Mouse (Mus musculus) limb, embryonic 11.5 days (tissue): Measurements from ENCODE around the gene Ncoa7. TPM values are rescaled to one million over a fixed set of nuclear protein-coding genes. Genes with fewer than 3 reads are reported as not detected.

Experiments used
- ATAC-seq: fragments of 200-750 bp; cut with Nextera tagmentation; 2 replicates; pipeline ENCODE4 v1.8.0; 2017; ENCODE audit warnings: low read depth; ENCODE audit not compliant: insufficient number of reproducible peaks, low FRiP score, low TSS enrichment
- DNase-seq: peaks from one replicate; pipeline ENCODE4 v3.0.0-alpha.2; 2015; ENCODE audit warnings: low spot score
- H3K27ac ChIP-seq: fragments of 300-500 bp; sonication (generic); replicated peaks from 2 replicates; pipeline ENCODE4 v1.5.1; 2014; ENCODE audit warnings: low read depth, mild to moderate bottlenecking, low read length
- H3K27me3 ChIP-seq: fragments of 300-500 bp; sonication (generic); 2 replicates; pipeline ENCODE4 v1.6.1; 2014; ENCODE audit warnings: mild to moderate bottlenecking, low read length, mixed read lengths; ENCODE audit not compliant: control insufficient read depth, insufficient read depth
- H3K36me3 ChIP-seq: fragments of 300-500 bp; sonication (generic); 2 replicates; pipeline ENCODE4 v1.6.1; 2014; ENCODE audit warnings: mild to moderate bottlenecking, low read length, moderate library complexity, mixed read lengths; ENCODE audit not compliant: control insufficient read depth, insufficient read depth
- H3K4me1 ChIP-seq: fragments of 300-500 bp; sonication (generic); 2 replicates; pipeline ENCODE4 v1.6.1; 2014; ENCODE audit warnings: low read length, mixed read lengths; ENCODE audit not compliant: control insufficient read depth, insufficient read depth
- H3K4me2 ChIP-seq: fragments of 300-500 bp; sonication (generic); 2 replicates; pipeline ENCODE4 v1.6.1; 2014; ENCODE audit warnings: low read depth, mild to moderate bottlenecking, moderate library complexity; ENCODE audit not compliant: severe bottlenecking
- H3K4me3 ChIP-seq: fragments of 300-500 bp; sonication (generic); 2 replicates; pipeline ENCODE4 v1.5.1; 2014; ENCODE audit warnings: low read depth, low read length
- H3K9ac ChIP-seq: fragments of 300-500 bp; sonication (generic); 2 replicates; pipeline ENCODE4 v1.6.1; 2014; ENCODE audit warnings: mild to moderate bottlenecking, low read length
- H3K9me3 ChIP-seq: fragments of 300-500 bp; sonication (generic); 2 replicates; pipeline ENCODE4 v1.6.1; 2016; ENCODE audit warnings: low read length; ENCODE audit not compliant: control insufficient read depth
- WGBS: fragments of 180-500 bp; shearing (Covaris S2); extraction: QIAGEN DNeasy Blood & Tissue Kit; methylation state at CpG from one replicate; pipeline ENCODE4 v1.1.7; 2014; 5-methylcytosine and 5-hydroxymethylcytosine counted together
- polyA plus RNA-seq: library from polyadenylated mRNA; unstranded; fragments of >200 nt; fragmentation: Nextera tagmentation; extraction: Ambion mirVana; gene quantifications from 2 replicates; pipeline ENCODE4 v1.2.1, GENCODE M21; 2014

Gene Ncoa7
- polyA plus RNA-seq: 9.2 and 9.4 TPM in 2 replicates

DNA sequence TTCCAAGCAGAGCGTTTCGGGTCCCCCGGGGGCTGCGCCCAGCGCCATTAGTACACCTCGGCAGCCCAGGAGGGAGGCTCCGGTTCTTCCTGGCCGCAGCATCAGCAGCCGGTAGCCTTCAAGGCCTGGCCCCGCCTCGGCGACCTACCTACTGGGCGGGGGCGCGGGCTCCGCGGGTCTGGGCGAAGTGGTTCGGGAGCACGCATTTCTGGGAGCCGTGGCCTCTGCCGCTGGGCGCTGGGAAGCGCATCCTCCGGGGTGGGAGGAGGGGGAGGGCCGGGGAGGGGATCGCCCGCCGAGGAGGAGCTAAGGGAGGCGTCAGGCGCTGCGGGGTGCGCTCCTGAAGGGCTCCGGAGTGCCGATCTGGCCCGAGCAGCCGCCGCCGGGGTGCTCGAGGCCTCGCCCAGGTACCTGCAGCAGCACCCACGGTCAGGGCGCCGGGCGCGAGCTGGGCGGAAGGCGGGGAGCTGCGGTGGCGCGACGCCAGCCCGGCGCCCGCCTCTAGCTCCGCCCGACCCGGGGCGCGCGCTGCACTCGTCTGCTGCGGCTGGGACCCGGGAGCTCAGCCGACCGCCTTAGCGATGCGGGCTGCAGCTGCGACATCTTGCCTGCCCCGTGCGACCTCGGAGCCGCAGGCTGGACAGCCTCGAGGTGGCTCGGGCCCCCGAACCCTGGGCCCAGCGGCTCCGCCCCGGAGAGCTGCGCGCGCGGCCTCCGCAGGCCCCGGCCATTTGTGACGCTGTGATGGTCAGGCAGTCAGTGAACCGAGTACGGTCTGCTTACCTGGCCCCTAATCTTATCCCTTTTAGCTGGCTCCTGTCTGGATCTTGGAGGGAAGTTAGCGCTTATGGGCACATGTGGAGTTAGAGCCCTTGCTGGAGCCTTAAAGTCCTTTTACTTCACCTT lies at the start of gene Ncoa7:
Gene Ncoa7 (minus strand): TSS at position 646 of the 906 bp plus-strand sequence.
- Histone ChIP-seq H3K27ac (peak within 1 kb of the TSS; percentile 92), H3K27me3 (no peaks in the 10 kb centered on the region), H3K9ac (peak within 1 kb of the TSS; percentile 90), H3K4me1 (0 out of 2 replicates have a peak, but pooled peaks cover 2% of the 10 kb centered on the region), H3K4me3 (peak within 1 kb of the TSS; percentile 78), H3K9me3 (no peaks in the 10 kb centered on the region), H3K4me2 (peak within 1 kb of the TSS; percentile 67), H3K36me3 (no peaks in the 10 kb centered on the region)
- DNase-seq (peak; percentile 86), ATAC-seq (peak; percentile 92)
- WGBS: under 1% methylated on average over 62 of the region's 89 CpGs

DNA sequence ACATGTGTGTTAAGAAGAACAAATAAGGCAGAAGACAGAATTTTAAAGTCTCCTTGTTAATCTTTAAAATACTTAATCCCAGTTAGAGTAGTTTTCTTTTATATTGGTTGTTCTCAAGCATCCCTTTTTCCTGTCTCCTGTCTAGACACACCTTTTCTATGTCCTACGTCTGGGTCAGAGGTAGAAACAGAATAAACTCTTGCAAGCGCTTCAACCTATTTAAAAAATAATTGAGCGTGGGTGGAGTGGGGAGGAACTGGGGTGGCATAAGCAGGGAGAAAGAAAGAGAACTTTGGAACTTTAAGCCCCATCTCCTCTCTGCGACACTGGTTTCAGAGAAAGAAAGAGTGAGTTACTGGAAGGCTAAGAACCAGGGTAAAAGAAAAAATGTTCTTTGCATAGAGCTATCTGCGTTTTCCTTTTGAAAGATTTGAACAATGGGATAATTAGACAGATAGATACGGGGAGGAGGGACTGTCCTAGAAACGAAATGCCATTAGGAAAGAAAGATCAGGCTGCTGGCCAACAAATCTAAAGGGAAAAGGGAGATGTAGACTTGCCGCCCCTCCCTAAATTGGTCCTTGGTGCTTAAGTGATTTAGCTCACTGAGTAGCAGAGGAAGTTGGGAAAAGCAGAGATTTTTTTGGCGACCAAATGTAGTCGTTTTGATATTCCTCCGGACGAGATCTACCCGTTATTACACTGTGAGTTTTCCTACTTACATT lies 42.1 kb upstream of the Ncoa7 start:
- H3K9ac ChIP-seq: no peak overlapping the region
- H3K4me3 ChIP-seq: no peak overlapping the region
- H3K9me3 ChIP-seq: no peaks in the 10 kb centered on the region
- H3K27me3 ChIP-seq: peaks cover 12% of the 10 kb centered on the region
- H3K36me3 ChIP-seq: no peaks in the 10 kb centered on the region
- DNase-seq (no peak), ATAC-seq (no peak)
- no peak overlapping the region for H3K4me2 ChIP-seq
- peaks cover 6% of the 10 kb centered on the region for H3K4me1 ChIP-seq
- WGBS: 11% methylated on average over 13 of the region's 13 CpGs
- no peak overlapping the region for H3K27ac ChIP-seq

DNA sequence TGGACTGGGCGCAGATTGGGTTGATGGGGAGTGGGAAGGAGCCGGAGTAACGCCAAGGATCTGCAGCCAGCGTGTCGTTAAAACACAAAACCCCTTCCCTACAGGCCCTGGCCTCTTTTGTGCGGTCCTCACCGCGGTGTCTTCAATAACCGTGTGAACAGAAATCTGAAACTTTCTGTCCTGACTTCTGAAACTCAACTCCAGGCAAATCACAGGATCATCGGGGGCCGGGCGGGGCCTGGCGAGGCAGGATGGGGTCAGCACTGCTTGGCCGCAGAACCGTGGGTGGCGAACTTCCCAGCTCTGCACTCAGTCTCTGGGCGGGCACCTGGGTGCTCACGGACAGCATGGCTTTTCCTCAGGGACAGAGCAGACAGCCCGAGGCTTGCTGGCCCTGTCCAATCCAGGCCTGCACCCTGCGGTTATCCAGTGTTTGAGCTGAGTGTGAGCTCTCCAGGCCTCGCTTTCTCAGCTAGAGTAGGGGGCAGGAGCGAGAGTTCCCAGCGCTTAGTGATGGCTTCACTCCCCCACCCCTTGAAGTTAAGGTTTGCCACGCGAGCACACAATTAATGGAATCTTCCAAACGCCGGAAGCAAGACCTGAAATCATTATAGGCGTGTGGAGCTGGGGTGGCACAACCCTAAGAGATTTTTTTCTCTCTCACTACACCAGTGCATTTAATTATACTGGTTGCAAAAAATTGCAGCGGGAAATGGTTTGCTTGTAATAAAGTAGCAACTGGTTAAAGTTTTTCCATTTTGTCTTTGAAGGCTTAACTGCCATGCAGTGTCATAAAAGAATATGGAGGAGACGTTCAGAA lies 41.3 kb upstream of the Ncoa7 start:
- H3K4me3 ChIP-seq: peak overlapping the region; percentile 54; the same call in 1 of the 2 replicates
- 1% methylated on average over 30 of the region's 30 CpGs for WGBS
- H3K4me2 ChIP-seq: peak overlapping the region; percentile 89
- ATAC-seq (peak; percentile 14; the same call in 1 of the 2 replicates), DNase-seq (peak; percentile 63)
- no peak overlapping the region for H3K27ac ChIP-seq
- peaks cover 12% of the 10 kb centered on the region for H3K27me3 ChIP-seq
- H3K9ac ChIP-seq: peak overlapping the region; percentile 46; the same call in 1 of the 2 replicates
- H3K36me3 ChIP-seq: no peaks in the 10 kb centered on the region
- H3K9me3 ChIP-seq: no peaks in the 10 kb centered on the region
- H3K4me1 ChIP-seq: peaks cover 6% of the 10 kb centered on the region

DNA sequence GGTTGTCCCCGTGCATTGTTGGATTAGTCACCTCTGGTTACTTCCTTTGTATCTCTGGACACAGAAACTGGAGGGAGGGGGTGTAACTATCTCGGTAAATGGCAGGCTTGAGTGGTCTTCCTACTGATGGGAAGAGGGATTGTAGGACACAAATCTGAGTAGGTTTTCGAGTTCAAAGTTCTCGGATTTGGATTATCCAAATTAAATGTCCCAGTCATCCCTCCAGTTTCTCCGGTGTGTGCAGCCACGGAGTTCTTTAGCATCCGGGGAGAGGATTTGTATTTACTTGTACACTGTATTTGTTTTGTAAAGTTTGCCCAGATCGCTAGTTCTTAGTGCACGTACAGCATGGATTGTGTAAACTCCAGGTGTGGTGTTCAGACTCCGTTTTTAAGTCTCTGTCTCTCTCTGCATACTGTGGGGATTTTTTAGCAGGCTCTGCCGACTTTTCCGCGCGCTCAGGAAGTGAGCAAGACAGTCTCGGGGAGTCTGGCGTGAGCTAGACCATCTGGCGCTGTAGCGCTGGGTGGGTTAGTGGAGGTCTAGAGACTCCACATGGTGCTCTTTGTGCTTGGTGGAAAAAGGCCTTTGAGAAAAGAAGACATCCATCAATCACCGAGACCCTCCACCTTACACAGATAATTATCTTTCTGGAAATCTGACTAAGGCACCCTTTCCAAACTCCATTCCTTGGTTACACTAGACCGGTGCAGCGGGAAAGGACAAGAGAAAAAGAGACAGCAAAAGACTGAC lies 40.5 kb upstream of the Ncoa7 start:
- Histone ChIP-seq H3K36me3 (no peaks in the 10 kb centered on the region), H3K4me3 (peak overlapping the region; percentile 54), H3K27me3 (peaks cover 12% of the 10 kb centered on the region), H3K27ac (no peak overlapping the region), H3K9me3 (no peaks in the 10 kb centered on the region), H3K4me1 (peaks cover 6% of the 10 kb centered on the region), H3K9ac (no peak overlapping the region; the same call in 1 of the 2 replicates), H3K4me2 (peak overlapping the region; percentile 89)
- ATAC-seq: no peak
- under 1% methylated on average over 21 of the region's 21 CpGs for WGBS
- DNase-seq: peak; percentile 68

DNA sequence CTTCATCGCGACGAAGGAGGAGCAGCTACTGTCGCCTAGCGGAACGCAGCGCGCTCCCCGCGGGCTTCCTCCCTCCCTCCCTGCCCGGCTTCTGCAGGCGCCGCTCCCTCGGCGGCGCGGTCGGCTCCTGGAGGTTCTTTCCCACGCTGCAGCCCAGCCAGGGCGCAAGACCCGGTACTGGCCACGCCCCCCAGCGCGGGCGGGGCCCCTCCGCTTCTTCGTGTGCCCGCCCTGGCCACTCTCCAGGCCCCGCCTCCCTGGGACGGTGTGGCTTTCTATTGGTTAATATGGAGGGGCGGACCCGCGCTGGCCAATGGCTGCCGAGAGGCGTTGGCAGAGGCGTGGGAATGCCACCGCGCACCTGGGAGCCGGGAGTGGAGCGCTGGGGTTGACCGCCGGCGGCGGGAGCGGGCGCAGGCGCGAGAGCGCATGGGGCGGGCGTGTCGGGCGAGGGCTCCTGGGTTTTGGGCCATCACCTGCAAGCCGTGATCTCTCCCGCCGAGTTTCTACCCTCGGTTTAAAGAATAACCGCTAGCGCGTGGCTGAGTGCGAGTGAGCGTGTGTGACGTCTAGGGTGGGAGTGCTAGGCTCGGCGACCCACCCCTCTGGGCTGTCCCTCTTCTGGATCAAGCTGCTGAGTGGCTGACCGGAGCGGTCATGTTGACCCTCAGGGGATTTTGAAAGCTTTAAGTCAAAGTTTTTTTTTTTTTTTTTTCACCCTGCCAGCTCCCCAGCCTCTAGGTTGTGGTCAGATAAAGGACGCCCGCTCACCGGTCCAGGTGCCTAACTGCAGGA lies 39.7 kb upstream of the Ncoa7 start, which contains the start of gene Hey2:
Gene Hey2 (minus strand): TSS at position 159 of the 795 bp plus-strand sequence.
- WGBS: under 1% methylated on average over 69 of the region's 70 CpGs
- H3K36me3 ChIP-seq: no peaks in the 10 kb centered on the region
- peaks cover 6% of the 10 kb centered on the region for H3K4me1 ChIP-seq
- H3K9ac ChIP-seq: no peak within 1 kb of the TSS; the same call in 1 of the 2 replicates
- H3K4me2 ChIP-seq: peak within 1 kb of the TSS; percentile 89
- ATAC-seq (peak; percentile 100), DNase-seq (peak; percentile 99)
- H3K9me3 ChIP-seq: no peaks in the 10 kb centered on the region
- peaks cover 12% of the 10 kb centered on the region for H3K27me3 ChIP-seq
- no peak within 1 kb of the TSS for H3K27ac ChIP-seq
- peak within 1 kb of the TSS; percentile 54 for H3K4me3 ChIP-seq

DNA sequence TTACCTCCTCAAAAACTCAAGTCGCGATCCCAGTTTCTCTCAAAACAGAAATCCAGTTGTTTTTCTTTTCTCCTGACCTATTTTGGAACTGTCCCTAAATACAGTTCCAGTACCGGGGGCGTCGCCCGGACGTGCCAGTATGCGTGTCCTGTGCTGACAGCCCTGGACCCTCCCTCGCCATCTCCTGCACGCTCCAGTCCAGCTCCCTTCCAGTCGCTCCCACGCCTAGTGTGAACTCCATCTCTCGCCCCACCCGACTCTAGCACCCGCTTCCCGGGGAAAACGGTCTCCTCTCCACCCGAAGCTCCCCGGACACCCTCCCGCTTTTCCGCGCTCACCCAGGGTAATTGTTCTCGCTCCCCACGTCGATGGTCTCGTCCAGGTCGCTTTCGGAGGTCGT lies 39.1 kb upstream of the Ncoa7 start:
- peaks cover 12% of the 10 kb centered on the region for H3K27me3 ChIP-seq
- peak overlapping the region; percentile 89 for H3K4me2 ChIP-seq
- no peaks in the 10 kb centered on the region for H3K36me3 ChIP-seq
- peak; percentile 38; the same call in 1 of the 2 replicates for ATAC-seq
- no peak for DNase-seq
- WGBS: 0% methylated on average over 29 of the region's 29 CpGs
- no peak overlapping the region for H3K9ac ChIP-seq
- peaks cover 6% of the 10 kb centered on the region for H3K4me1 ChIP-seq
- no peak overlapping the region for H3K27ac ChIP-seq
- H3K4me3 ChIP-seq: peak overlapping the region; percentile 54
- no peaks in the 10 kb centered on the region for H3K9me3 ChIP-seq

DNA sequence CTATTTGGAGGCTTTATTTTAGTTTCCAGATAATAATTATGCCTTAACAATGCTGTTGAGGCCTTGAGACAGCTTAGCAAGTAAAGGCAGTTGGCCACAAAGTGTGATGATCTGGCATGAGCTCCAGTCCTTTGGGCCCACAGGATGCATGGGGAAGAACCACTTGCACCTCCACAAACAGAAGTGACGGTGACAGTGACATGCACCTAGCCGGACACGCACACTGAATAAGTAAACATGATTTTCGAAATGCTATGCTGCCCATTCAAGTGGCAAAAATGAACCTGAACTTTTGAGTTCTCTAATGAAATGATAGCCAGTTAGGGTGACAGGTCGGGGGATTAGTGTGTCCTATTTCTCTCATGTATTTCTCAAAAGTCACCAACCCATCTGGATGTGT lies 37.7 kb upstream of the Ncoa7 start:
- Histone ChIP-seq H3K27me3 (peaks cover 8% of the 10 kb centered on the region), H3K4me1 (peaks cover 6% of the 10 kb centered on the region), H3K9me3 (no peaks in the 10 kb centered on the region), H3K27ac (no peak overlapping the region), H3K4me2 (no peak overlapping the region), H3K9ac (no peak overlapping the region), H3K4me3 (no peak overlapping the region), H3K36me3 (no peaks in the 10 kb centered on the region)
- WGBS: 81% methylated on average over 5 of the region's 5 CpGs
- DNase-seq (no peak), ATAC-seq (no peak)
